Mouse (Mus musculus): Measurements from ENCODE around the gene Pabpn1l.
A peak's percentile ranks its signal among the peaks of the same experiment; 100 is the strongest.

DNA sequence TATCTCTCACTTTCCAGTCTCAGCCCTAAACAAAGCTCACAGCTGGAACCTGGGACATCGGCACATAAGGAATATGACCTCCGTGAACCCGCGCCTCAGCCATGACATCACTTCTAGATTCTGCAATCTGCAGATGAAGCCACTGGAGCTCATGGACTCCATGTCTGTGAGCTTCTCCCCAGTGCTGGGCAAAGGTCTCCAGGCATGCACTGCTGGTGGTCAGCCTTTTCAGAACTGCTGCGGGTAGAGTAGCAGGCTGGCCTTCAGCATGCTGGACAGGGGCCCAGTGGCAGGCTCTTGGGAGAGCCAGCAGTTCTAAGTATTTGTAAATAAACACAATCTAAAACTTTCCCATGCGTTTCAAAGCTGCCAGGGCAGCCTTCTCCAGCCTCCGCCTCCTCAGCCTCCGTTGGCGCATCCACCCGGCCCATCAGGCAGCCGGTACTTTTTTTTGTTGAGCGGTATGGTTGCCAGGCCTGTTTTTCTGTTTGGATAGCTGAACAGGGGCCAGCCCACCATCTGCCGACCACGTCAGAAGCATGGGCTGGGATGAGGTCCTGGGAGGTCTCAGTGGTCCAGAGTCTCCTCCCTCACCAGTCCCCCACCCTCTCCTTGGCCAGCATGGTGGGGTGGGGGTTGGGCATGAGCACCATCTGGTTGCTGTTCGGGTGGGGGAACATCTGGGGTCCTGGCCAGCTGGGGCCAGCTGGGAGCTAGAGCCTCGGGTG is 17.1 kb upstream of the Pabpn1l start:
- no peak for TF ChIP-seq CTCF (IDR thresholded peaks at IDR 0.05)
- peak; percentile 45; the same call in 1 of the 2 replicates for TF ChIP-seq EP300 (IDR thresholded peaks at IDR 0.05; ENCODE audit: insufficient read depth, low read depth, low read length)
- TF ChIP-seq POLR2A (IDR thresholded peaks at IDR 0.05; ENCODE audit: insufficient read depth, low read depth, low read length), result no peak
